Mouse (Mus musculus) frontal cortex, adult (tissue): Measurements from ENCODE around the gene Apba2.

Source experiments
- ATAC-seq: cut with Nextera tagmentation; 2 replicates; pipeline ENCODE4 v1.9.2; 2017; ENCODE audit warnings: mild to moderate bottlenecking, moderate library complexity, mixed read lengths; ENCODE audit not compliant: low TSS enrichment

The Apba2 gene

DNA sequence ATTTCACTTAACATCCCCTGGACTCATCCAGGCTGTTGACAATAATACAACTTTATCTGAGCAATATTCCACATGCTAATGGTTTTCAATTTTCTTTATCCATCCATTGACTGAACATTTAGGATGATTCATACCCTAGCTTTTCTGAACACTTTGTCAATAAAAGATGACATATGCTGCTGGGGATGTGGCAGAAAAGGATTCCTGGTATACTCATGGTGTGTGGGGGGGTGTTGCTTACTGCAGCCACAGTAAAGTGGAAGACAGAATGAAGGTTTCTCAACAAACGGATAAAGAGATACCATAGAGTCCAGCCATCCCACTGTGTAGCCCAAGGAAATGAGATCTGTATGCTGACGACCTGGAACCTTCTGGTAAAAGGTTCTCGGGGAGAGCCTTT lies 150.5 kb downstream of the Apba2 start:
- peak; percentile 58; the same call in 1 of the 2 replicates for ATAC-seq

DNA sequence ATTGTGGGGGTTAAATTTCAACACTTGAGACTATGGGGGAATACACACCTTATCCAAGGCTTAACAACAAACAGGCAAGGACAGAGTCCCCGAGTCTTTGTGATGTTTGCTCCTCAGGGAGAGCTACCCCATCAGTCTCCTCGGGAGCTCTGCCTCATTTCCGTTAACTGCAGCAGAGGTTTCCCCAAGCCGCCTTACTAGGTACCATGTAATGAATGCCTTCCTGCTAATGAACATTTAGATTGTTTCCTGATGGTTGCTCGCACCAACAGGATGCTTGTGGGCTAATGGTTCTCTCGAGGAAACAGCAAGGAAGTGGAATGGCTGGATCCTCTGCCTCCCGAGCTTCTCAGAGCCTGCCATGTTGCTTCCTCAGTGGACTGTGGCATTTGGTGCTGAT lies 155.3 kb downstream of the Apba2 start:
- ATAC-seq = no peak

DNA sequence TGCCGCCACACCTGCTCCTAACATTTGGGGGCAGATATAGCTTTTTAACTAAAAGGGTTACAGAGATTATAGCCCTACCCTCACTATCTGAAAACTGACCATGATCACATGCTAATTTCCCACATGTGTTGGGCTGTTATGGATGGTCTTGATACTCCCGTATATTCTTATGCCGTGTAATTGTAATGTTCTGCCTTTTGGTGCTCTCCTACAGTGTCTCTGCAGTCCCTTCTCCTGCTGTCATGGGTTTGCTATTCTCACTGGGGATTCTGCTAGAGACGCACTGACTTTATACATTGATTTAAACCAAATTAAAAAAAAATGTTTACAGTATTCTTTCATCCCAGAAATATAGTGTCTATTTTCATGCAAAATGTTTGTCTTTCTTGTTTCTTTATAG lies 157.4 kb downstream of the Apba2 start:
- no peak for ATAC-seq

DNA sequence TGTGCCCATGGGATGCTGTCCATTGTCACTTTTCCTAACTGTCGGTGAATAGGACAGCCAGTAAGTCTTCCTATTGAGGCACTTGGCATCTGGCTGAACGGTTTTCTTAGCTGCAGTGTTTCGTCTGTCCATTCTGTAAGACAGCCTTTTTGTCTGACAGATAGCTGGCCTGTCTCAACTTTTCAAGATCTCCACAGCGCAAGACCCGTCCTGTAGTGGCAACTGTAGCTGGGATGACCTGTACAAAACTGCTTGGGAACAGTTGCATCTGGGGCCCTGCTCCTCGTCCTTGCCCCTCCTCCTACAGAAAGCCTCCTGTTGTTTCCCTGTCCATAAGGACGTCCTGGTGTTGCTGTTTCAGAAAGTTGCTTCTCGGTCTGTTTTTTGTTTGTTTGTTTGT lies 157.8 kb downstream of the Apba2 start:
- ATAC-seq = no peak

DNA sequence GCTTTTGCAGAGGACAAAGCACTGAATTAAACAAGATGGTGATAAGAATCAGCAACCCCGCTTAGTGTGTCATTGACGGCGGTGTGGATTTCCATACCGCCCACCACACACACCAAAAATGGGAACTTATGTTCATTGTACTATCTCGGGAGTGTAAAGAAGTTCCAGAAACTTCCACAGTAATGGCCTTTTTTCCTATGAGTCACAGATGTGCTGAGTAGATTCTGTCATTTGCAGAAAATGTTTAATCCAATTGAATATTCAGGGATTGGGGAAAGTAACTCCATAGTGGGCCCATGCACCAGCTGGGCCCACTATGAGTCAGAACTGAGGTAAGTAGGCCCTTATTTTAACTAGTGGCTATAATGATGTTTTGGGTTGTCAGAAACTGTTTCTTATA lies 161.0 kb downstream of the Apba2 start:
- ATAC-seq = peak; percentile 83

GRCm38 (mm10) chr7:64663600-64663999 lies 162.1 kb downstream of the Apba2 start:
- no peak for ATAC-seq

GRCm38 (mm10) chr7:64665120-64665519 lies 163.6 kb downstream of the Apba2 start:
- ATAC-seq = no peak

GRCm38 (mm10) chr7:64665716-64666298 lies 164.3 kb downstream of the Apba2 start:
- ATAC-seq = no peak

- ATAC-seq = no peak
These were observed 166.5 kb downstream of the Apba2 start for GRCm38 (mm10) chr7:64667959-64668358.

GRCm38 (mm10) chr7:64679771-64680479 lies 178.4 kb downstream of the Apba2 start:
- ATAC-seq = peak; percentile 27; the same call in 1 of the 2 replicates

DNA sequence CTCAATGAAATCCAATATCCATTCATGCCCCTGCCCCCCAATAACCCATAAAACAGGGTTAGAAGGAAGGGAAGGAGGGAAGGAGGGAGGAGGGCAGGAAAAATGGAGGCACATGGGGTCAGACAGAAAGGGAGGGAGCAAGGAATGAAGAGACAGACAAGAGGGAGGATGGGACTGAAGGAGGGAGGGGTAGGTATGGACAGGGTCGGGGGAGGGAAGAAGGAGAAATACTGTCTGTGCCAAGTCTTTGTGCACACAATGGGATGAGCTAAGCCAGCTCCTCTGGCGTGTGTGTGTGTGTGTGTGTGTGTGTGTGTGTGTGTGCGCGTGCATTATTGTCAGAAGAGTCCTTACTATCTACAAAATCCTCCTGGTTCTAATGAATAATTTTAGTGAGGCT lies 183.4 kb downstream of the Apba2 start:
- no peak for ATAC-seq

- no peak for ATAC-seq
These were observed 186.8 kb downstream of the Apba2 start for GRCm38 (mm10) chr7:64688115-64688817.

DNA sequence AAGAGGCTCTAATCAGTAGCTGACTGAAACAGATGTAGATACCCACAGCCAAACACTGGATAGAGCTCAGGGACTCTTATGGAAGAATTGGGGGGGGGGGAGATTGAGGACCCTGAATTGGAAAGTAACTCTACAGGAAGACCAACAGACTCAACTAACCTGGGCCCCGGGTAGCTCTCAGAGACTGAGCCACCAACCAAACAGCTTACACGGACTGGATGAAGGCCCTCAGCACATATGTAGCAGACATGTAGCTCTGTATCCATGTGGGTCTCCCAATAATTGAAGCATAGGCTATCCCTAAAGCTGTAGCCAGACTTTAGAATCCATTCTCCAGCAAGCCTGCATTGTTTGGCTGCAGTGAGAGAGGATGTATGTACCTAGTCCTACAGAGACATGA lies 190.3 kb downstream of the Apba2 start:
- ATAC-seq = no peak

- ATAC-seq = no peak
These were observed 193.4 kb downstream of the Apba2 start for GRCm38 (mm10) chr7:64694937-64695336.

GRCm38 (mm10) chr7:64696521-64697281 lies 195.2 kb downstream of the Apba2 start:
- ATAC-seq = no peak

GRCm38 (mm10) chr7:64697791-64698337 lies 196.4 kb downstream of the Apba2 start:
- ATAC-seq = no peak

DNA sequence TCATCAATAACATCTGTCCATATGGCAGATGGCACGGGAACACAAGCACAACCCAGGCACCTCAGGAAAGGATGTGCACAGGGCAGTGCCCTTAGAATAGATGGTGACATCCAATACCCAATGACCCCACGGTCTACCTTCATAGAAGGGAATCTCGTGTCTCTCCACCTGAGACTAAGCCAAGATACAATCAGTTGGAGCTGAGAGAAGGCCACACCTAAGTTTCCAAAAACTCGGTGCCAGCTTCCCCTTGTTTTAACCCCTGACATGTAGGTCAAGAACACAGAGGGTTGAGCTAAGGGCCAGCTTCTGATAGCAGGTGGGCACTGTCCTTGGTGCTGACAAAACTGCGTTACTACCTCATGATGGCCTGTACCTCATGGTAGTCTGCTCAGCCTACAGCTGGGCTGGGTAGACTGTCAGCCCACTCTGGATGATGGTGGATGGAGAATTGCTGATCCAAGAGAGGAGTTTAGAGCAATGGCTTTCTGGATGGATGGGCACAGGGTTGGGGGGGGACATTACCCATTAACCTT lies 202.6 kb downstream of the Apba2 start:
- no peak for ATAC-seq

DNA sequence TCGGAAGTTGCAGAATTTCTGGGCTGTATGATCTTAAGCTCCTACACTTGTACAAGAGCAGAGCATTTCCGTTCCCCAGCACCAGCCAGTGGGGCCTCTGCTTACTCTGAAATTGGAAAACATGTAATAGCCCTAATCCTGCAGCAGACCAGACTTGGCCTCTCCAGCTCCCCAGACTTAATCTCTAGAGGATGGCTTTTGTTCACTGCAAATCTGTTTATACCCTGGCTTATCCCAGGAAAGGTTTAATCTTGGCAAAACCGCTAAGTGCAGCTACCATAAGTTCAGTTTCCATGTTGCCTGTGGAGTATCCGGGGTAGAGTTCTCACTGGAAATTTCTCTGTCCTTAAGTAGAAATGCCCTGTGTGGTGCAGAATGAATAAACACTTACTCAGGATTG lies 206.7 kb downstream of the Apba2 start:
- no peak for ATAC-seq

DNA sequence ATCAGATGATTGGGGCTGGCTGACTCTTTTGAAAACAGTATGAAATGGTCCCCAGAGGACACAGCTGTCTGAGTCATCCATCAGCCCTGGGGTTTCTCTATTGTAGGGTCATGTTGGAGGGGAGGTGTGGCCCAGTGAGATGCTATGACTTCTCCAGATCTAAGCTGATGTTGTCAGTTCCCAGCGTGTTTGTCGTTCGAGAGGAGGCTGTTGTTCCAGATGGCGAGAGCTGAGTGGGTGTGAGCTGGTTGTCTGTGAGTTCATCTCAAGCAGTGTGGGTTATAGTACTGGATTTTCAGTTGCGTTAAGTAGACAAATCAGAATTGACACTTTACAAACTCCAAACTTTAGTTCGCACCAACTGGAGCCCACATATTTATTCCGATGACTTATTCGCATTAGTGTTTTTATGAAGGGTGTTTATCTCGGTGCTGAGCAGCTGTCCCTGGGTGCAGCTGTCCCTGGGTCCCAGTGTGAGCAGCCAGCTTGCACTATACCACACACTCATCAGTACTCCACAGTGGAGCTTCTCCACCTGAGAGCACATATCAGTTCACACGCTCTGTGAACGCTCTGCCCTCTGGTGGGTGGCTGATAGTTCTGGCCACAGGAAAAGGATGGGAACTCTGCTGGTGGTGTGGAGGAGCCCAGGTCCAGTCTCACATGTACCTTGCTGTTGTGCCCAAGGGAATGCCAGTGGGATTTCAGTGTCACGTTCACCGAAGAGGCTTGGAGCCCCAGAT lies 208.2 kb downstream of the Apba2 start:
- ATAC-seq = peak; percentile 78

DNA sequence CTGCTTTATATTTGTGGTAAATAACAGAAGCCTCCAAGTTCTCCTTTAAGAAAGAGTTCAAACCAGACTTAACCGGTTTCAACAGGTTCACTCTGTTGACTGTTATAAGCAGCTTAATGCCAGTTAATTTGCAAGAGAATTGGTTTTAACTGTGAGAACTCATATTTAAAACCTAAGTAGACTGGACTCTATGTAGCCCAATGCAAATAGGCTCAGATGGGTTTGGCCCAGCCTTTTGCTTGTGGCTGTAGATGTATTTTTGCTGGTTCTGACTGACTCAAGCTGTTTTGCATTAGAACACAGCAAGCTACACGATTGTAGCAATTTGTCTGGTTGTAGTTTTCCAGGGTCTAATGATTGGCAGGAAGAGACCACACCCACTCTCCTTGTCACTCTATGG lies 214.8 kb downstream of the Apba2 start:
- ATAC-seq = no peak

DNA sequence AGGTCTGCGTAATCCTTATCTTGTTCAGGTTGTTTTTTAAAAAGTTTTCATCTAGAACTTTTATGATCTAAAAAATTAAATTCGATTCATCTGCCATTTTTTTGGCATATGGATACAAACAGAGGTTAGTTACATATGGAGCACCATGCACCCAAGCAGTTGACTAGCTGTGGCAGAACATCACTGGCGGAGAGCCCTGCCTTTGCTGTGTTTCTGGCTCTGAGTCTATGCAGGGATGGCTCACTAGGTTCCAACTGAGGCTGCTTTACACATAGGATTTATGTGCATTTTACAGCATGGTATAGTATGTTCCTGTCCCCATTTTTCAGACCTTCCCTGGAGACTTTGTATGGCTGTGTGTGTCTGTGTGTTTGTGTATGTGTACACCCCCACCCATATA lies 221.8 kb downstream of the Apba2 start:
- ATAC-seq = no peak
